Mouse (Mus musculus) kidney, postnatal 10 days (tissue): ENCODE measurements at regions not wholly inside any gene's neighbourhood (a gene's known extent, or its start where the extent isn't known, plus 50 kb on each side); places are given as distances from the start of the nearest gene placed in this dataset.
"Not testable (repeated sequence)": the region's sequence is repeated elsewhere in the genome, so short reads cannot be mapped to it uniquely, and the experiment has no call there.

Source experiments
- DNase-seq: peaks from one replicate; pipeline ENCODE4 v3.0.0; 2021; ENCODE audit warnings: mixed read lengths

- no peak for DNase-seq
Measured at GRCm38 (mm10) chr17:91466822-91467221, 374.0 kb upstream of the Nrxn1 start.

- no peak for DNase-seq
Measured at GRCm38 (mm10) chr17:91451711-91452110, 358.8 kb upstream of the Nrxn1 start.

GRCm38 (mm10) chr17:91431780-91432720 is 339.2 kb upstream of the Nrxn1 start:
- DNase-seq = not testable (repeated sequence)

GRCm38 (mm10) chr17:91430351-91430750 is 337.5 kb upstream of the Nrxn1 start:
- no peak for DNase-seq

- no peak for DNase-seq
Measured at GRCm38 (mm10) chr17:91425120-91425519, 332.2 kb upstream of the Nrxn1 start.

GRCm38 (mm10) chr17:91418582-91418981 is 325.7 kb upstream of the Nrxn1 start:
- no peak for DNase-seq

- no peak for DNase-seq
Measured at GRCm38 (mm10) chr17:91390969-91391764, 298.3 kb upstream of the Nrxn1 start.

GRCm38 (mm10) chr17:91389937-91390623 is 297.2 kb upstream of the Nrxn1 start:
- DNase-seq = not testable (repeated sequence)

- no peak for DNase-seq
Measured at GRCm38 (mm10) chr17:91388521-91388920, 295.6 kb upstream of the Nrxn1 start.

GRCm38 (mm10) chr17:91388039-91388438 is 295.2 kb upstream of the Nrxn1 start:
- DNase-seq = no peak

GRCm38 (mm10) chr17:91385949-91386348 is 293.1 kb upstream of the Nrxn1 start:
- no peak for DNase-seq

- no peak for DNase-seq
Measured at GRCm38 (mm10) chr17:91368156-91368555, 275.3 kb upstream of the Nrxn1 start.

GRCm38 (mm10) chr17:91361261-91361660 is 268.4 kb upstream of the Nrxn1 start:
- no peak for DNase-seq

- no peak for DNase-seq
Measured at GRCm38 (mm10) chr17:91352107-91352506, 259.2 kb upstream of the Nrxn1 start.

- no peak for DNase-seq
Measured at GRCm38 (mm10) chr17:91336882-91337281, 244.0 kb upstream of the Nrxn1 start.

- DNase-seq = no peak
Measured at GRCm38 (mm10) chr17:91333790-91334189, 240.9 kb upstream of the Nrxn1 start.

- no peak for DNase-seq
Measured at GRCm38 (mm10) chr17:91333202-91333601, 240.3 kb upstream of the Nrxn1 start.

- DNase-seq = peak; percentile 7
Measured at GRCm38 (mm10) chr17:91324377-91324776, 231.5 kb upstream of the Nrxn1 start.

GRCm38 (mm10) chr17:91286875-91287274 is 194.0 kb upstream of the Nrxn1 start:
- no peak for DNase-seq

- DNase-seq = no peak
Measured at GRCm38 (mm10) chr17:91274378-91274777, 181.5 kb upstream of the Nrxn1 start.

- DNase-seq = no peak
Measured at GRCm38 (mm10) chr17:91238719-91239118, 145.8 kb upstream of the Nrxn1 start.

GRCm38 (mm10) chr17:91236653-91237052 is 143.8 kb upstream of the Nrxn1 start:
- not testable (repeated sequence) for DNase-seq

GRCm38 (mm10) chr17:91226378-91226777 is 133.5 kb upstream of the Nrxn1 start:
- DNase-seq = no peak
